Mouse (Mus musculus) CH12.LX (cell line): ENCODE measurements around the gene Lnx1. TPM values are rescaled to one million over a fixed set of nuclear protein-coding genes. Genes with fewer than 3 reads are reported as not detected.

Experiments used
- DNase-seq: peaks from one replicate; pipeline ENCODE4 v3.0.0-alpha.2; 2013; ENCODE audit errors: extremely low read depth
- H3K27ac ChIP-seq: 2 replicates; pipeline ENCODE4 v1.5.1; 2012; ENCODE audit warnings: low read depth, mild to moderate bottlenecking, control low read depth, moderate library complexity; ENCODE audit not compliant: insufficient read depth
- H3K27me3 ChIP-seq: replicated peaks from 2 replicates; pipeline ENCODE3; 2012; ENCODE audit warnings: inconsistent platforms
- H3K36me3 ChIP-seq, 2 experiments: replicated peaks in 1 of 2; 2 replicates each; pipeline versions ENCODE3 to v1.6.1; 2012; ENCODE audit warnings: inconsistent platforms in 1 of 2, low read length in 1 of 2, mild to moderate bottlenecking in 1 of 2, mixed read lengths in 1 of 2, moderate library complexity in 1 of 2; ENCODE audit not compliant: control insufficient read depth in 1 of 2, insufficient read depth in 1 of 2
- H3K4me1 ChIP-seq, 2 experiments: 2 replicates each; pipeline ENCODE4 v1.6.1; 2012; ENCODE audit warnings: inconsistent platforms in 1 of 2, moderate library complexity in 1 of 2; ENCODE audit not compliant: insufficient read depth in 2 of 2, control insufficient read depth in 1 of 2
- H3K4me2 ChIP-seq: 2 replicates; pipeline ENCODE4 v1.6.1; 2012; ENCODE audit warnings: low read depth, mild to moderate bottlenecking, control low read depth; ENCODE audit not compliant: poor library complexity, insufficient read depth, severe bottlenecking
- H3K4me3 ChIP-seq, 3 experiments: fragments of 150-350 bp in 1 of 3; sonication (generic) in 1 of 3; replicated peaks in 1 of 3; 2 replicates each; pipeline versions ENCODE3 to v1.5.1; 2011 to 2012; ENCODE audit warnings: low read depth in 2 of 3, low read length in 2 of 3, mild to moderate bottlenecking in 2 of 3, moderate library complexity in 2 of 3, control low read depth in 1 of 3, improper control_type of control experiment in 1 of 3, inconsistent platforms in 1 of 3, mixed read lengths in 1 of 3; ENCODE audit not compliant: poor library complexity in 1 of 3
- H3K79me2 ChIP-seq: replicated peaks from 2 replicates; pipeline ENCODE4 v1.6.1; 2012; ENCODE audit warnings: mild to moderate bottlenecking, moderate library complexity; ENCODE audit not compliant: control insufficient read depth, poor library complexity, insufficient read depth, severe bottlenecking; ENCODE audit errors: extremely low read depth
- H3K9ac ChIP-seq: 2 replicates; pipeline ENCODE4 v1.6.1; 2012; ENCODE audit warnings: low read depth, mild to moderate bottlenecking, control low read depth, moderate library complexity; ENCODE audit not compliant: insufficient read depth
- H3K9me3 ChIP-seq: replicated peaks from 2 replicates; pipeline ENCODE3; 2012; ENCODE audit warnings: low read length, inconsistent platforms, mixed read lengths
- BHLHE40 ChIP-seq: IDR thresholded peaks from 2 replicates; pipeline ENCODE4 v1.6.1; 2011; ENCODE audit warnings: mild to moderate bottlenecking, low read depth, low read length, improper control_type of control experiment
- CHD1 ChIP-seq: IDR thresholded peaks from 2 replicates; pipeline ENCODE4 v1.6.1; 2012; ENCODE audit warnings: low read depth, low read length, improper control_type of control experiment, inconsistent platforms
- CTCF ChIP-seq, 2 experiments: IDR thresholded peaks in 1 of 2; conservative IDR thresholded peaks in 1 of 2; 2 replicates each; pipeline ENCODE4 v1.5.1; 2011 to 2012; ENCODE audit warnings: low read depth in 2 of 2, low read length in 2 of 2, improper control_type of control experiment in 1 of 2, inconsistent platforms in 1 of 2, mild to moderate bottlenecking in 1 of 2, moderate library complexity in 1 of 2
- E2F4 ChIP-seq: IDR thresholded peaks from 2 replicates; pipeline ENCODE4 v1.6.1; 2011; ENCODE audit warnings: low read depth, low read length, improper control_type of control experiment; ENCODE audit not compliant: insufficient replicate concordance
- ELF1 ChIP-seq: IDR thresholded peaks from 2 replicates; pipeline ENCODE4 v1.6.1; 2014; ENCODE audit warnings: low read depth, mild to moderate bottlenecking, inconsistent platforms, low read length, improper control_type of control experiment
- GABPA ChIP-seq: IDR thresholded peaks from 2 replicates; pipeline ENCODE4 v1.6.1; 2012; ENCODE audit warnings: low read depth, low read length, improper control_type of control experiment, inconsistent platforms; ENCODE audit not compliant: insufficient replicate concordance
- HCFC1 ChIP-seq: IDR thresholded peaks from 2 replicates; pipeline ENCODE4 v1.6.1; 2012; ENCODE audit warnings: low read depth, mild to moderate bottlenecking, inconsistent platforms, low read length, improper control_type of control experiment
- JUN ChIP-seq: IDR thresholded peaks from 2 replicates; pipeline ENCODE4 v1.6.1; 2011; ENCODE audit warnings: low read depth, mild to moderate bottlenecking, low read length, improper control_type of control experiment, moderate library complexity; ENCODE audit not compliant: insufficient read depth
- KAT2A ChIP-seq: IDR thresholded peaks from 2 replicates; pipeline ENCODE4 v1.6.1; 2012; ENCODE audit warnings: low read length, improper control_type of control experiment, inconsistent platforms; ENCODE audit not compliant: insufficient replicate concordance
- MAZ ChIP-seq: IDR thresholded peaks from 2 replicates; pipeline ENCODE4 v1.6.1; 2012; ENCODE audit warnings: low read depth, mild to moderate bottlenecking, inconsistent platforms, low read length, improper control_type of control experiment, moderate library complexity
- MEF2A ChIP-seq: IDR thresholded peaks from 2 replicates; pipeline ENCODE4 v1.6.1; 2014; ENCODE audit warnings: low read depth, mild to moderate bottlenecking, inconsistent platforms, low read length, improper control_type of control experiment, borderline replicate concordance
- NELFE ChIP-seq: IDR thresholded peaks from 2 replicates; pipeline ENCODE4 v1.6.1; 2011; ENCODE audit warnings: low read depth, low read length, improper control_type of control experiment
- RAD21 ChIP-seq: IDR thresholded peaks from 2 replicates; pipeline ENCODE4 v1.6.1; 2011; ENCODE audit warnings: low read depth, mild to moderate bottlenecking, low read length, improper control_type of control experiment, moderate library complexity
- RCOR1 ChIP-seq: conservative IDR thresholded peaks from 2 replicates; pipeline ENCODE4 v1.6.1; 2012; ENCODE audit warnings: low read depth, mild to moderate bottlenecking, inconsistent platforms, low read length, improper control_type of control experiment
- SMC3 ChIP-seq: IDR thresholded peaks from 2 replicates; pipeline ENCODE4 v1.6.1; 2011; ENCODE audit warnings: low read depth, low read length, improper control_type of control experiment
- TCF12 ChIP-seq: IDR thresholded peaks from 2 replicates; pipeline ENCODE4 v1.6.1; 2014; ENCODE audit warnings: low read depth, mild to moderate bottlenecking, inconsistent platforms, low read length, improper control_type of control experiment
- UBTF ChIP-seq: IDR thresholded peaks from 2 replicates; pipeline ENCODE4 v1.6.1; 2012; ENCODE audit warnings: low read depth, mild to moderate bottlenecking, inconsistent platforms, low read length, improper control_type of control experiment, moderate library complexity
- USF1 ChIP-seq: IDR thresholded peaks from 2 replicates; pipeline ENCODE4 v1.6.1; 2014; ENCODE audit warnings: low read depth, mild to moderate bottlenecking, inconsistent platforms, low read length, improper control_type of control experiment
- ZC3H11A ChIP-seq: IDR thresholded peaks from 2 replicates; pipeline ENCODE4 v1.6.1; 2012; ENCODE audit warnings: low read depth, mild to moderate bottlenecking, inconsistent platforms, low read length, improper control_type of control experiment
- dilution Hi-C: fragments of 300-500 bp; cut with MboI; formaldehyde crosslinking; loops from 2 replicates; pipeline ENCODE4 v1.14.3; 2020; ENCODE audit warnings: low sequenced_read_pairs; ENCODE audit not compliant: extremely low pct_unique_long_range_greater_than_20kb, extremely low pct_ligation_motif_present
- in situ Hi-C: fragments of 300-500 bp; cut with MboI; formaldehyde crosslinking; loops from 3 replicates; pipeline ENCODE4 v1.14.3; 2019; ENCODE audit warnings: low sequenced_read_pairs, low pct_ligation_motif_present, low pct_unique_long_range_greater_than_20kb, mixed read lengths
- polyA plus RNA-seq: library from polyadenylated mRNA; unstranded; fragments of >175 nt; gene quantifications from 2 replicates; pipeline ENCODE4 v1.2.1, GENCODE M21; 2012; ENCODE audit warnings: low read depth; ENCODE audit not compliant: insufficient read length
- total RNA-seq, 2 experiments: library from RNA; depleted of rRNA; stranded (reverse); fragments of 300-350 nt in 1 of 2; fragments of >200 nt in 1 of 2; gene quantifications; 2 replicates each; pipeline ENCODE4 v1.2.3; 2012 to 2014

Lnx1 gene
- total and polyA plus RNA-seq, 3 experiments = 0.08 to 0.26 (median 0.16) TPM

DNA sequence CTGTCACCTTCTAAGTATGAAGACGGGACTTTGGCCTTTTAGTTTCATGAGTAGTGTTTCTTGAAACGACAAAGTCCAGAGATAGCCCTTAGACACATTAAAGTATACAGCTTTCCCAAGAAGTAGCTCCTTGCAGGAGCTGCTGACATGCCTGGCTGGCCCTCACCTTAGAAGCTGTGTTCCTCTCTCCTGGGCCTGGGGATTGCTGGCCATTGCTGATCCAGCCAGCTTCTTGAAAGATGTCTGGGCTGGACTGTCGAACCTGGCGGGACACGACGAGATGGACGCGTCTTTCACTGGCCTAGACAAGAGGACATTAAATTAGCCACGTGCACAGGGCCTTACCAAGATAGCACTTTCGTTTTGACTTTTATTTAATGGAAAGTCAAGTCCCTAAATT is 92.2 kb downstream of the Lnx1 start:
- dilution Hi-C loops = no loop called here
- Histone ChIP-seq H3K4me3 (no peak overlapping the region), H3K4me1 (no peaks in the 10 kb centered on the region), H3K9ac (no peak overlapping the region), H3K4me2 (no peak overlapping the region), H3K36me3 (no peaks in the 10 kb centered on the region), H3K27me3 (no peaks in the 10 kb centered on the region), H3K27ac (no peak overlapping the region), H3K79me2 (no peaks in the 10 kb centered on the region), H3K9me3 (peaks cover 3% of the 10 kb centered on the region)
- TF ChIP-seq BHLHE40 = 0 out of 2 replicates have a peak, but pooled peaks have one; percentile 7
- TF ChIP-seq RAD21 = no peak
- no peak for TF ChIP-seq KAT2A
- DNase-seq = no peak
- in situ Hi-C loops = no loop called here

DNA sequence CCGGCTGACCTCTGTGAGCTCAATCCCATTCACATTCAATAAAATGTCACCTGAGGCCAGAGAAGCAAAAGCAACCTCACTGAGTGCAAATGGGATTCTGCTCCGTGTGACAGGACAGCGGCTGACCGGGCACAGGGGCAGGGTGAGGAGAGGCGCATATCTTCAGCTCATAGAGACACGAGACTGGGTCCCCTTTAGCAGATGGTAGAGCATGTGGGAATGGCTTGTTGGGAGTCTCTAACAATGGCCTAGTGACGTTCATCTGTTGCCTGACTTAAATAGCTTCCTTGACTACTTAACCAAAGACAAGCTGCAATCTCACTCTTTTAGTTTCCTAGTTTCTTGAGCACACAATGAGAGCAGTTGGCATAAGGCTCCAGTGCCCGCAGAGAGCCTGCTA is 96.5 kb downstream of the Lnx1 start:
- dilution Hi-C loops (no loop called here), in situ Hi-C loops (no loop called here)
- no peaks in the 10 kb centered on the region for H3K27me3 ChIP-seq
- no peak overlapping the region for H3K9ac ChIP-seq
- TF ChIP-seq ZC3H11A = no peak
- TF ChIP-seq KAT2A = no peak
- no peak for TF ChIP-seq CHD1
- TF ChIP-seq CTCF (conservative IDR thresholded peaks at IDR 0.05 in 1 of 2, IDR thresholded peaks at IDR 0.05 in 1 of 2; ENCODE audit: low read depth in 2 of 2, low read length in 2 of 2) = no peak
- no peak for TF ChIP-seq GABPA
- TF ChIP-seq RAD21 = no peak
- no peak for TF ChIP-seq MEF2A
- no peak for TF ChIP-seq NELFE
- TF ChIP-seq USF1 = no peak
- no peak for TF ChIP-seq UBTF
- TF ChIP-seq JUN = no peak
- no peak for TF ChIP-seq RCOR1
- TF ChIP-seq SMC3 = no peak
- no peak for TF ChIP-seq HCFC1
- no peak for TF ChIP-seq MAZ
- no peak for TF ChIP-seq E2F4
- no peak for TF ChIP-seq TCF12
- TF ChIP-seq ELF1 = no peak
- DNase-seq = no peak
- no peak overlapping the region for H3K27ac ChIP-seq
- no peak overlapping the region for H3K4me2 ChIP-seq
- H3K79me2 ChIP-seq = no peaks in the 10 kb centered on the region
- no peak overlapping the region for H3K4me3 ChIP-seq
- no peaks in the 10 kb centered on the region for H3K9me3 ChIP-seq
- peaks cover 0 to 4% of the 10 kb centered on the region in 2 experiments for H3K36me3 ChIP-seq
- H3K4me1 ChIP-seq = no peaks in the 10 kb centered on the region
